Mouse (Mus musculus) neural tube, embryonic 13.5 days (tissue): ENCODE results near the gene Haao. TPM values are rescaled to one million over a fixed set of nuclear protein-coding genes. Genes with fewer than 3 reads are reported as not detected.
A peak's percentile ranks its signal among the peaks of the same experiment; 100 is the strongest.

Source experiments
- ATAC-seq: fragments of 200-750 bp; cut with Nextera tagmentation; 2 replicates; pipeline ENCODE4 v1.8.0; 2017; ENCODE audit warnings: low read depth, mild to moderate bottlenecking, moderate TSS enrichment, moderate library complexity
- H3K27ac ChIP-seq: fragments of 300-500 bp; sonication (generic); replicated peaks from 2 replicates; pipeline ENCODE4 v1.5.1; 2015; ENCODE audit warnings: moderate library complexity, mild to moderate bottlenecking, inconsistent platforms
- H3K27me3 ChIP-seq: fragments of 300-500 bp; sonication (generic); 2 replicates; pipeline ENCODE4 v1.6.1; 2015; ENCODE audit warnings: mild to moderate bottlenecking, inconsistent platforms
- H3K36me3 ChIP-seq: fragments of 300-500 bp; sonication (generic); 2 replicates; pipeline ENCODE4 v1.6.1; 2015; ENCODE audit warnings: mild to moderate bottlenecking, inconsistent platforms
- H3K4me1 ChIP-seq: fragments of 300-500 bp; sonication (generic); replicated peaks from 2 replicates; pipeline ENCODE4 v1.6.1; 2015; ENCODE audit warnings: inconsistent platforms
- H3K4me2 ChIP-seq: fragments of 300-500 bp; sonication (generic); 2 replicates; pipeline ENCODE4 v1.6.1; 2015; ENCODE audit warnings: inconsistent platforms, mild to moderate bottlenecking, moderate library complexity
- H3K4me3 ChIP-seq: fragments of 300-500 bp; sonication (generic); 2 replicates; pipeline ENCODE4 v1.5.1; 2015; ENCODE audit warnings: mild to moderate bottlenecking, inconsistent platforms
- H3K9ac ChIP-seq: fragments of 300-500 bp; sonication (generic); 2 replicates; pipeline ENCODE4 v1.6.1; 2015; ENCODE audit warnings: moderate library complexity, mild to moderate bottlenecking, inconsistent platforms
- H3K9me3 ChIP-seq: fragments of 300-500 bp; sonication (generic); 2 replicates; pipeline ENCODE4 v1.6.1; 2016; ENCODE audit warnings: inconsistent platforms
- WGBS: fragments of 180-500 bp; shearing (Covaris S2); methylation state at CpG from one replicate; pipeline ENCODE4 v1.1.7; 2015; 5-methylcytosine and 5-hydroxymethylcytosine counted together
- polyA plus RNA-seq: library from polyadenylated mRNA; unstranded; fragments of >200 nt; fragmentation: Nextera tagmentation; extraction: Ambion mirVana; gene quantifications from 2 replicates; pipeline ENCODE4 v1.2.1, GENCODE M21; 2015

The Haao gene
- polyA plus RNA-seq, 1 experiment from 2014 or later: not detected

GRCm38 (mm10) chr17:83805078-83805477 is 42.7 kb downstream of the Haao start:
- no peak overlapping the region for H3K4me2 ChIP-seq
- 49% methylated on average over 9 of the region's 9 CpGs for WGBS
- no peaks in the 10 kb centered on the region for H3K27me3 ChIP-seq
- peak overlapping the region; percentile 46; the same call in 1 of the 2 replicates for H3K27ac ChIP-seq
- ATAC-seq: peak; percentile 40
- no peaks in the 10 kb centered on the region for H3K9me3 ChIP-seq
- H3K4me3 ChIP-seq: no peak overlapping the region
- H3K36me3 ChIP-seq: peaks cover 51% of the 10 kb centered on the region
- H3K9ac ChIP-seq: no peak overlapping the region
- H3K4me1 ChIP-seq: peaks cover 18% of the 10 kb centered on the region

GRCm38 (mm10) chr17:83803987-83804386 is 43.8 kb downstream of the Haao start:
- Histone ChIP-seq H3K36me3 (peaks cover 44% of the 10 kb centered on the region), H3K9ac (no peak overlapping the region), H3K9me3 (no peaks in the 10 kb centered on the region), H3K4me2 (no peak overlapping the region), H3K4me3 (no peak overlapping the region), H3K4me1 (peaks cover 18% of the 10 kb centered on the region), H3K27me3 (no peaks in the 10 kb centered on the region), H3K27ac (peak overlapping the region; percentile 46)
- ATAC-seq: no peak
- WGBS: 69% methylated on average over 9 of the region's 9 CpGs

DNA sequence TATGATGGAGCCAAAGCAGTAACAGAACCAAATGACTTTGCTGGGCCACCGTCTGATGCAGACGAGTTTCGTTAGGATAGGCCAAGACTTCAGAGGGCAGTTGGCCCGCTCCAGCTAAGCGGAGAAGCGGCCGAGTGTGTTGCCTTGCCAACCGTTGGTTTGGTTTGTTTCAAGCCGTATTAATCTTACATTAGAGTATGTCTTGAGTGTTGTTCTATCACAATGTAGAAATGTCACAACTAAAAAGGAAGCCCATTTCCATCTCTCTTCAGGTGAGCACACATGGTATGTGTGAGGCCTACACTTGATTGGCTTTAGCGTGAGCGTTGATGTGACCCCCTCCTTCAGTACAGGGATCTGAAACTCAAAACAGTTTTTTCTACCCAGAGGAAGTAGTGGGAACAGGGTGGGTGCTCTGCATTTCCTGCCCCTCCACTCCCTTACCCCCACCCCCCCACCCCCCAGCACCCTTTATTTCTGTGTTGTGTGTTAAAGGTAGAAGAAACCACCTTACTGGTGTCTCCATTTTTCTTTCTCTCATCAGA is 48.2 kb downstream of the Haao start:
- 92% methylated on average over 11 of the region's 11 CpGs for WGBS

GRCm38 (mm10) chr17:83795121-83795520 is 52.6 kb downstream of the Haao start:
- Histone ChIP-seq H3K4me3 (no peak overlapping the region), H3K36me3 (no peaks in the 10 kb centered on the region), H3K4me2 (no peak overlapping the region), H3K4me1 (peaks cover 13% of the 10 kb centered on the region), H3K9ac (no peak overlapping the region), H3K27me3 (no peaks in the 10 kb centered on the region), H3K27ac (no peak overlapping the region), H3K9me3 (no peaks in the 10 kb centered on the region)
- ATAC-seq: no peak
- WGBS: 96% methylated on average over 17 of the region's 17 CpGs

More for the DNA sequence above, 48.2 kb downstream of the Haao start:
- Histone ChIP-seq H3K4me2 (no peak overlapping the region), H3K27me3 (no peaks in the 10 kb centered on the region), H3K4me1 (peaks cover 4% of the 10 kb centered on the region), H3K9me3 (no peaks in the 10 kb centered on the region), H3K9ac (no peak overlapping the region), H3K4me3 (no peak overlapping the region), H3K27ac (no peak overlapping the region), H3K36me3 (peaks cover 26% of the 10 kb centered on the region)
- no peak for ATAC-seq

- Histone ChIP-seq H3K9ac (peak overlapping the region; percentile 57; the same call in 1 of the 2 replicates), H3K9me3 (no peaks in the 10 kb centered on the region), H3K4me3 (peak overlapping the region; percentile 32), H3K27me3 (no peaks in the 10 kb centered on the region), H3K4me1 (peaks cover 13% of the 10 kb centered on the region), H3K36me3 (no peaks in the 10 kb centered on the region), H3K27ac (0 out of 2 replicates have a peak overlapping the region, but pooled peaks have one; percentile 33), H3K4me2 (peak overlapping the region; percentile 56)
- ATAC-seq: no peak
- 43% methylated on average over 23 of the region's 23 CpGs for WGBS
Observed at GRCm38 (mm10) chr17:83792388-83792787, 55.4 kb downstream of the Haao start.

DNA sequence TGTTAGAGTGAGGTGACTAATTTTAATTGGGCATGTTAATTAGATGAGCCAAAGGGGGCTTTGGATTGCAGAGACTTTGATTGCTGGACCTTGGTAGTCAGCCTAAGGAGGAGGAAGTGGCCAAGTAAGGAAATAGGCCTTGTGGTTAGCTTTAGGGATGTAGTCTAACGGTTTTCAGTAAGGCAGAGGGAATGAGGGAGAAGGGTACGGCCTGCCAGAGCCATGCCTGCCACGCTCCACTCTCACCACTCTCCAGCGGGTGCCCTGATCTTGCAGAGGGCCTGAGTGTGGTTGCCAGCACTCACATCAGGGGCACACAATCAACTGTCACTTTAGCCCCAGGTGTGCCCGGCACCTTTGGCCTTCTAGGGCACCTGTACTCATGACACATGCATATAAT is 57.6 kb downstream of the Haao start:
- no peak for ATAC-seq

GRCm38 (mm10) chr17:83786418-83786817 is 61.3 kb downstream of the Haao start:
- no peak for ATAC-seq
- WGBS: 97% methylated on average over 6 of the region's 6 CpGs
- Histone ChIP-seq H3K27ac (no peak overlapping the region), H3K9ac (no peak overlapping the region), H3K4me3 (no peak overlapping the region), H3K27me3 (no peaks in the 10 kb centered on the region), H3K9me3 (no peaks in the 10 kb centered on the region), H3K4me1 (no peaks in the 10 kb centered on the region; the same call in 1 of the 2 replicates), H3K4me2 (no peak overlapping the region), H3K36me3 (peaks cover 14% of the 10 kb centered on the region)

More for the DNA sequence above, 57.6 kb downstream of the Haao start:
- Histone ChIP-seq H3K4me1 (peaks cover 13% of the 10 kb centered on the region), H3K9ac (no peak overlapping the region), H3K4me3 (no peak overlapping the region), H3K27me3 (no peaks in the 10 kb centered on the region), H3K9me3 (no peaks in the 10 kb centered on the region), H3K4me2 (no peak overlapping the region), H3K36me3 (0 out of 2 replicates have a peak, but pooled peaks cover 4% of the 10 kb centered on the region), H3K27ac (no peak overlapping the region)
- 81% methylated on average over 5 of the region's 5 CpGs for WGBS

- 0 out of 2 replicates have a peak, but pooled peaks have one; percentile 37 for ATAC-seq
- Histone ChIP-seq H3K9ac (no peak overlapping the region), H3K27ac (no peak overlapping the region), H3K4me2 (no peak overlapping the region), H3K9me3 (no peaks in the 10 kb centered on the region), H3K4me3 (no peak overlapping the region), H3K4me1 (no peaks in the 10 kb centered on the region; the same call in 1 of the 2 replicates), H3K36me3 (peaks cover 14% of the 10 kb centered on the region), H3K27me3 (no peaks in the 10 kb centered on the region)
- WGBS: 47% methylated on average over 5 of the region's 5 CpGs
Observed at GRCm38 (mm10) chr17:83782740-83783139, 65.0 kb downstream of the Haao start.

Other genes with a start within 250 kb of the Haao start
- gene Kcng3, start 216.1 kb downstream of the Haao start, polyA plus RNA-seq: not detected in 2 replicates
- gene Mta3, start 141.8 kb downstream of the Haao start, polyA plus RNA-seq: 38.6 and 43.5 TPM in 2 replicates